Mouse (Mus musculus): ENCODE measurements around the gene Zfp804b. TPM values are rescaled to one million over a fixed set of nuclear protein-coding genes. Genes with fewer than 3 reads are reported as not detected.
"Not testable (repeated sequence)": the region's sequence is repeated elsewhere in the genome, so short reads cannot be mapped to it uniquely, and the experiment has no call there.

Gene Zfp804b
- 0.25 and 0.39 TPM in 2 replicates for polyA plus RNA-seq (2014; fragmentation: Nextera tagmentation; extraction: Ambion mirVana)

- no peaks in the 10 kb centered on the region for H3K27me3 ChIP-seq (ENCODE audit: control insufficient read depth, insufficient read depth, low read length)
- 1% methylated on average over 50 of the region's 50 CpGs for WGBS
These were observed at the start of gene Zfp804b for GRCm38 (mm10) chr5:7344145-7345010. Gene Zfp804b (minus strand): TSS chr5:7344756.

GRCm38 (mm10) chr5:7364616-7365015 is 20.1 kb upstream of the Zfp804b start:
- not testable (repeated sequence) for H3K4me1 ChIP-seq (replicated peaks; ENCODE audit: control insufficient read depth, insufficient read depth, low read length); H3K27me3 ChIP-seq (ENCODE audit: control insufficient read depth, insufficient read depth, low read length); ATAC-seq (ENCODE audit: low FRiP score); H3K4me3 ChIP-seq (ENCODE audit: low read depth, low read length); H3K9me3 ChIP-seq (ENCODE audit: control insufficient read depth, low read length); DNase-seq (ENCODE audit: low spot score); H3K4me2 ChIP-seq (replicated peaks; ENCODE audit: low read depth, low read length); H3K27ac ChIP-seq (ENCODE audit: low read depth, low read length); H3K9ac ChIP-seq (ENCODE audit: low read depth, low read length); H3K36me3 ChIP-seq (ENCODE audit: control insufficient read depth, insufficient read depth, low read length)
- 96% methylated on average over 1 of the region's 1 CpGs for WGBS

More at GRCm38 (mm10) chr5:7344145-7345010, at the start of gene Zfp804b:
- H3K36me3 ChIP-seq (ENCODE audit: control insufficient read depth, insufficient read depth, low read length), result no peaks in the 10 kb centered on the region
- ATAC-seq (ENCODE audit: low FRiP score), result peak; percentile 93
- H3K9ac ChIP-seq (ENCODE audit: low read depth, low read length), result peak within 1 kb of the TSS; percentile 57
- no peaks in the 10 kb centered on the region for H3K9me3 ChIP-seq (ENCODE audit: control insufficient read depth, low read length)
- H3K4me2 ChIP-seq (replicated peaks; ENCODE audit: low read depth, low read length), result peak within 1 kb of the TSS; percentile 94
- peak; percentile 72 for DNase-seq (ENCODE audit: low spot score)
- peak within 1 kb of the TSS; percentile 62 for H3K4me3 ChIP-seq (ENCODE audit: low read depth, low read length)
- no peak within 1 kb of the TSS for H3K27ac ChIP-seq (ENCODE audit: low read depth, low read length)
- H3K4me1 ChIP-seq (replicated peaks; ENCODE audit: control insufficient read depth, insufficient read depth, low read length), result no peaks in the 10 kb centered on the region

GRCm38 (mm10) chr5:7345011-7345389 is 444 bp upstream of the Zfp804b start:
- DNase-seq (ENCODE audit: low spot score), result no peak
- Histone ChIP-seq H3K9me3 (ENCODE audit: control insufficient read depth, low read length) (no peaks in the 10 kb centered on the region), H3K36me3 (ENCODE audit: control insufficient read depth, insufficient read depth, low read length) (no peaks in the 10 kb centered on the region), H3K4me3 (ENCODE audit: low read depth, low read length) (peak overlapping the region; percentile 62), H3K27me3 (ENCODE audit: control insufficient read depth, insufficient read depth, low read length) (no peaks in the 10 kb centered on the region), H3K9ac (ENCODE audit: low read depth, low read length) (peak overlapping the region; percentile 57), H3K4me1 (replicated peaks; ENCODE audit: control insufficient read depth, insufficient read depth, low read length) (no peaks in the 10 kb centered on the region), H3K4me2 (replicated peaks; ENCODE audit: low read depth, low read length) (peak overlapping the region; percentile 94), H3K27ac (ENCODE audit: low read depth, low read length) (no peak overlapping the region)
- ATAC-seq (ENCODE audit: low FRiP score), result peak; percentile 73
- whole genome bisulfite sequencing, result 2% methylated on average over 11 of the region's 11 CpGs

- 78% methylated on average over 4 of the region's 4 CpGs for WGBS
- H3K4me2 ChIP-seq (replicated peaks; ENCODE audit: low read depth, low read length), result no peak overlapping the region
- no peak overlapping the region for H3K9ac ChIP-seq (ENCODE audit: low read depth, low read length)
- H3K4me1 ChIP-seq (replicated peaks; ENCODE audit: control insufficient read depth, insufficient read depth, low read length), result no peaks in the 10 kb centered on the region
- DNase-seq (ENCODE audit: low spot score) (no peak), ATAC-seq (ENCODE audit: low FRiP score) (0 out of 2 replicates have a peak, but pooled peaks have one; percentile 49)
- H3K27me3 ChIP-seq (ENCODE audit: control insufficient read depth, insufficient read depth, low read length), result no peaks in the 10 kb centered on the region
- H3K9me3 ChIP-seq (ENCODE audit: control insufficient read depth, low read length), result no peaks in the 10 kb centered on the region
- H3K36me3 ChIP-seq (ENCODE audit: control insufficient read depth, insufficient read depth, low read length), result no peaks in the 10 kb centered on the region
- no peak overlapping the region for H3K27ac ChIP-seq (ENCODE audit: low read depth, low read length)
- no peak overlapping the region for H3K4me3 ChIP-seq (ENCODE audit: low read depth, low read length)
These were observed 19.0 kb downstream of the Zfp804b start for GRCm38 (mm10) chr5:7325594-7325993.

GRCm38 (mm10) chr5:7303819-7304218 is 40.7 kb downstream of the Zfp804b start, which contains the start of gene Tex47:
Gene Tex47 (plus strand): TSS chr5:7304119.
- Histone ChIP-seq H3K9ac (ENCODE audit: low read depth, low read length) (no peak within 1 kb of the TSS), H3K36me3 (ENCODE audit: control insufficient read depth, insufficient read depth, low read length) (no peaks in the 10 kb centered on the region), H3K4me3 (ENCODE audit: low read depth, low read length) (no peak within 1 kb of the TSS), H3K27me3 (ENCODE audit: control insufficient read depth, insufficient read depth, low read length) (no peaks in the 10 kb centered on the region), H3K4me1 (replicated peaks; ENCODE audit: control insufficient read depth, insufficient read depth, low read length) (no peaks in the 10 kb centered on the region), H3K27ac (ENCODE audit: low read depth, low read length) (no peak within 1 kb of the TSS), H3K4me2 (replicated peaks; ENCODE audit: low read depth, low read length) (no peak within 1 kb of the TSS), H3K9me3 (ENCODE audit: control insufficient read depth, low read length) (no peaks in the 10 kb centered on the region)
- ATAC-seq (ENCODE audit: low FRiP score), result no peak
- DNase-seq (ENCODE audit: low spot score), result no peak
- 82% methylated on average over 1 of the region's 1 CpGs for WGBS

- no peak overlapping the region for H3K27ac ChIP-seq (ENCODE audit: low read depth, low read length)
- ATAC-seq (ENCODE audit: low FRiP score) (no peak), DNase-seq (ENCODE audit: low spot score) (no peak)
- no peak overlapping the region for H3K4me3 ChIP-seq (ENCODE audit: low read depth, low read length)
- H3K9ac ChIP-seq (ENCODE audit: low read depth, low read length), result no peak overlapping the region
- no peak overlapping the region for H3K4me2 ChIP-seq (replicated peaks; ENCODE audit: low read depth, low read length)
- no peaks in the 10 kb centered on the region for H3K9me3 ChIP-seq (ENCODE audit: control insufficient read depth, low read length)
- H3K36me3 ChIP-seq (ENCODE audit: control insufficient read depth, insufficient read depth, low read length), result no peaks in the 10 kb centered on the region
- no peaks in the 10 kb centered on the region for H3K4me1 ChIP-seq (replicated peaks; ENCODE audit: control insufficient read depth, insufficient read depth, low read length)
- H3K27me3 ChIP-seq (ENCODE audit: control insufficient read depth, insufficient read depth, low read length), result no peaks in the 10 kb centered on the region
- 52% methylated on average over 1 of the region's 1 CpGs for WGBS
These were observed 41.6 kb downstream of the Zfp804b start for GRCm38 (mm10) chr5:7302969-7303368.

GRCm38 (mm10) chr5:7284336-7284735 is 60.2 kb downstream of the Zfp804b start:
- H3K27ac ChIP-seq (ENCODE audit: low read depth, low read length), result no peak overlapping the region
- DNase-seq (ENCODE audit: low spot score) (no peak), ATAC-seq (ENCODE audit: low FRiP score) (no peak)
- no peaks in the 10 kb centered on the region for H3K9me3 ChIP-seq (ENCODE audit: control insufficient read depth, low read length)
- WGBS, result 88% methylated on average over 1 of the region's 1 CpGs
- no peaks in the 10 kb centered on the region for H3K27me3 ChIP-seq (ENCODE audit: control insufficient read depth, insufficient read depth, low read length)
- H3K9ac ChIP-seq (ENCODE audit: low read depth, low read length), result no peak overlapping the region
- no peaks in the 10 kb centered on the region for H3K36me3 ChIP-seq (ENCODE audit: control insufficient read depth, insufficient read depth, low read length)
- H3K4me1 ChIP-seq (replicated peaks; ENCODE audit: control insufficient read depth, insufficient read depth, low read length), result no peaks in the 10 kb centered on the region
- no peak overlapping the region for H3K4me2 ChIP-seq (replicated peaks; ENCODE audit: low read depth, low read length)
- H3K4me3 ChIP-seq (ENCODE audit: low read depth, low read length), result no peak overlapping the region

- DNase-seq (ENCODE audit: low spot score), result no peak
- no peak overlapping the region for H3K9ac ChIP-seq (ENCODE audit: low read depth, low read length)
- no peaks in the 10 kb centered on the region for H3K36me3 ChIP-seq (ENCODE audit: control insufficient read depth, insufficient read depth, low read length)
- no peak for ATAC-seq (ENCODE audit: low FRiP score)
- H3K4me2 ChIP-seq (replicated peaks; ENCODE audit: low read depth, low read length), result no peak overlapping the region
- no peak overlapping the region for H3K27ac ChIP-seq (ENCODE audit: low read depth, low read length)
- WGBS, result 91% methylated on average over 7 of the region's 7 CpGs
- H3K9me3 ChIP-seq (ENCODE audit: control insufficient read depth, low read length), result no peaks in the 10 kb centered on the region
- H3K4me1 ChIP-seq (replicated peaks; ENCODE audit: control insufficient read depth, insufficient read depth, low read length), result no peaks in the 10 kb centered on the region
- no peaks in the 10 kb centered on the region for H3K27me3 ChIP-seq (ENCODE audit: control insufficient read depth, insufficient read depth, low read length)
- H3K4me3 ChIP-seq (ENCODE audit: low read depth, low read length), result no peak overlapping the region
These were observed 67.7 kb downstream of the Zfp804b start for GRCm38 (mm10) chr5:7276659-7277455.
